Mouse (Mus musculus) forebrain, embryonic 10.5 days (tissue): ENCODE data around the gene Mybpc2. TPM values are rescaled to one million over a fixed set of nuclear protein-coding genes. Genes with fewer than 3 reads are reported as not detected.

Experiments
- DNase-seq: peaks from one replicate; pipeline ENCODE4 v3.0.0-alpha.2; 2017; ENCODE audit warnings: low spot score; ENCODE audit errors: extremely low spot score
- H3K27ac ChIP-seq: fragments of 300-500 bp; sonication (generic); 2 replicates; pipeline ENCODE4 v1.5.1; 2016; ENCODE audit warnings: mild to moderate bottlenecking
- H3K27me3 ChIP-seq: fragments of 300-500 bp; sonication (generic); 2 replicates; pipeline ENCODE4 v1.6.1; 2016; ENCODE audit warnings: mild to moderate bottlenecking; ENCODE audit not compliant: poor library complexity, severe bottlenecking
- H3K36me3 ChIP-seq: fragments of 300-500 bp; sonication (generic); replicated peaks from 2 replicates; pipeline ENCODE4 v1.6.1; 2016; ENCODE audit warnings: mild to moderate bottlenecking, moderate library complexity
- H3K4me1 ChIP-seq: fragments of 300-500 bp; sonication (generic); 2 replicates; pipeline ENCODE4 v1.6.1; 2016
- H3K4me3 ChIP-seq: fragments of 300-500 bp; sonication (generic); 2 replicates; pipeline ENCODE4 v1.5.1; 2016; ENCODE audit warnings: mild to moderate bottlenecking, moderate library complexity
- H3K9me3 ChIP-seq: fragments of 300-500 bp; sonication (generic); 2 replicates; pipeline ENCODE4 v1.6.1; 2016; ENCODE audit warnings: mild to moderate bottlenecking, moderate library complexity
- WGBS: fragments of 180-500 bp; shearing (Covaris S2); methylation state at CpG from one replicate; pipeline ENCODE4 v1.1.7; 2016; 5-methylcytosine and 5-hydroxymethylcytosine counted together
- polyA plus RNA-seq: library from polyadenylated mRNA; unstranded; fragments of >200 nt; fragmentation: Nextera tagmentation; extraction: Ambion mirVana; gene quantifications from 2 replicates; pipeline ENCODE4 v1.2.1, GENCODE M21; 2016

Mybpc2 gene
- polyA plus RNA-seq, 1 experiment from 2014 or later = 0.06 TPM

GRCm38 (mm10) chr7:44500046-44500445, 24.4 kb downstream of the Mybpc2 start:
- Histone ChIP-seq H3K36me3 (0 out of 2 replicates have a peak, but pooled peaks cover 4% of the 10 kb centered on the region), H3K27ac (no peak overlapping the region), H3K4me3 (no peak overlapping the region), H3K4me1 (peaks cover 20% of the 10 kb centered on the region), H3K27me3 (peaks cover 19% of the 10 kb centered on the region; the same call in 1 of the 2 replicates), H3K9me3 (no peaks in the 10 kb centered on the region)
- 63% methylated on average over 20 of the region's 20 CpGs for WGBS
- no peak for DNase-seq

GRCm38 (mm10) chr7:44498922-44499321, 25.5 kb downstream of the Mybpc2 start:
- Histone ChIP-seq H3K27me3 (peaks cover 19% of the 10 kb centered on the region; the same call in 1 of the 2 replicates), H3K27ac (no peak overlapping the region), H3K4me3 (no peak overlapping the region), H3K36me3 (peaks cover 13% of the 10 kb centered on the region), H3K9me3 (no peaks in the 10 kb centered on the region), H3K4me1 (peaks cover 26% of the 10 kb centered on the region)
- no peak for DNase-seq
- 74% methylated on average over 1 of the region's 1 CpGs for WGBS

- DNase-seq = no peak
- Histone ChIP-seq H3K4me1 (peaks cover 26% of the 10 kb centered on the region), H3K9me3 (no peaks in the 10 kb centered on the region), H3K36me3 (peaks cover 27% of the 10 kb centered on the region), H3K27me3 (peaks cover 19% of the 10 kb centered on the region; the same call in 1 of the 2 replicates), H3K4me3 (peak overlapping the region; percentile 76), H3K27ac (peak overlapping the region; percentile 98)
- WGBS = 85% methylated on average over 10 of the region's 10 CpGs
These were observed 26.9 kb downstream of the Mybpc2 start for GRCm38 (mm10) chr7:44497361-44498055.

- H3K4me1 ChIP-seq = peaks cover 26% of the 10 kb centered on the region
- H3K9me3 ChIP-seq = no peaks in the 10 kb centered on the region
- H3K27ac ChIP-seq = peak overlapping the region; percentile 98
- H3K27me3 ChIP-seq = peaks cover 19% of the 10 kb centered on the region; the same call in 1 of the 2 replicates
- peaks cover 35% of the 10 kb centered on the region for H3K36me3 ChIP-seq
- H3K4me3 ChIP-seq = peak overlapping the region; percentile 76
- under 1% methylated on average over 26 of the region's 26 CpGs for whole genome bisulfite sequencing
- no peak for DNase-seq
These were observed 27.7 kb downstream of the Mybpc2 start for GRCm38 (mm10) chr7:44496771-44497109.

GRCm38 (mm10) chr7:44495992-44496770, 28.3 kb downstream of the Mybpc2 start, which contains the start of the genes Emc10 and Fam71e1:
TSS of gene Emc10 (minus strand) at chr7:44496529.
TSS of gene Fam71e1 (plus strand) at chr7:44496581.
- Histone ChIP-seq H3K27ac (peak within 1 kb of the TSS; percentile 98), H3K27me3 (peaks cover 19% of the 10 kb centered on the region; the same call in 1 of the 2 replicates), H3K4me1 (peaks cover 26% of the 10 kb centered on the region), H3K4me3 (peak within 1 kb of the TSS; percentile 76), H3K9me3 (no peaks in the 10 kb centered on the region), H3K36me3 (peaks cover 40% of the 10 kb centered on the region)
- WGBS = under 1% methylated on average over 58 of the region's 58 CpGs
- peak; percentile 99 for DNase-seq

GRCm38 (mm10) chr7:44495086-44495485, 29.4 kb downstream of the Mybpc2 start:
- DNase-seq = no peak
- WGBS = 89% methylated on average over 7 of the region's 7 CpGs
- H3K27me3 ChIP-seq = peaks cover 12% of the 10 kb centered on the region; the same call in 1 of the 2 replicates
- peaks cover 26% of the 10 kb centered on the region for H3K4me1 ChIP-seq
- H3K9me3 ChIP-seq = no peaks in the 10 kb centered on the region
- peak overlapping the region; percentile 76 for H3K4me3 ChIP-seq
- peaks cover 51% of the 10 kb centered on the region for H3K36me3 ChIP-seq
- H3K27ac ChIP-seq = peak overlapping the region; percentile 98

GRCm38 (mm10) chr7:44494681-44495080, 29.8 kb downstream of the Mybpc2 start:
- no peak for DNase-seq
- peaks cover 26% of the 10 kb centered on the region for H3K4me1 ChIP-seq
- H3K27ac ChIP-seq = no peak overlapping the region
- H3K27me3 ChIP-seq = peaks cover 9% of the 10 kb centered on the region; the same call in 1 of the 2 replicates
- peaks cover 55% of the 10 kb centered on the region for H3K36me3 ChIP-seq
- H3K9me3 ChIP-seq = no peaks in the 10 kb centered on the region
- WGBS = 96% methylated on average over 12 of the region's 12 CpGs
- peak overlapping the region; percentile 76; the same call in 1 of the 2 replicates for H3K4me3 ChIP-seq

GRCm38 (mm10) chr7:44492166-44492826, 32.2 kb downstream of the Mybpc2 start:
- H3K27me3 ChIP-seq = no peaks in the 10 kb centered on the region
- DNase-seq = no peak
- H3K4me1 ChIP-seq = peaks cover 22% of the 10 kb centered on the region
- 92% methylated on average over 21 of the region's 21 CpGs for WGBS
- H3K27ac ChIP-seq = no peak overlapping the region
- peaks cover 66% of the 10 kb centered on the region for H3K36me3 ChIP-seq
- H3K9me3 ChIP-seq = no peaks in the 10 kb centered on the region
- H3K4me3 ChIP-seq = no peak overlapping the region

- no peak overlapping the region for H3K27ac ChIP-seq
- H3K9me3 ChIP-seq = no peaks in the 10 kb centered on the region
- no peak overlapping the region for H3K4me3 ChIP-seq
- peaks cover 24% of the 10 kb centered on the region for H3K4me1 ChIP-seq
- H3K27me3 ChIP-seq = no peaks in the 10 kb centered on the region
- no peak for DNase-seq
- WGBS = 96% methylated on average over 5 of the region's 5 CpGs
- H3K36me3 ChIP-seq = peaks cover 66% of the 10 kb centered on the region
These were observed 33.1 kb downstream of the Mybpc2 start for GRCm38 (mm10) chr7:44491391-44491790.

GRCm38 (mm10) chr7:44490281-44490680, 34.2 kb downstream of the Mybpc2 start:
- Histone ChIP-seq H3K4me1 (peaks cover 18% of the 10 kb centered on the region), H3K27me3 (no peaks in the 10 kb centered on the region), H3K36me3 (peaks cover 66% of the 10 kb centered on the region), H3K4me3 (no peak overlapping the region), H3K9me3 (no peaks in the 10 kb centered on the region), H3K27ac (no peak overlapping the region)
- DNase-seq = no peak
- 95% methylated on average over 4 of the region's 4 CpGs for WGBS

- H3K4me3 ChIP-seq = no peak overlapping the region
- no peaks in the 10 kb centered on the region for H3K27me3 ChIP-seq
- H3K36me3 ChIP-seq = peaks cover 53% of the 10 kb centered on the region
- no peak overlapping the region for H3K27ac ChIP-seq
- 93% methylated on average over 8 of the region's 8 CpGs for WGBS
- H3K4me1 ChIP-seq = peaks cover 10% of the 10 kb centered on the region
- H3K9me3 ChIP-seq = no peaks in the 10 kb centered on the region
- DNase-seq = no peak
These were observed 35.9 kb downstream of the Mybpc2 start for GRCm38 (mm10) chr7:44488545-44488944.

- H3K27me3 ChIP-seq = 0 out of 2 replicates have a peak, but pooled peaks cover 3% of the 10 kb centered on the region
- DNase-seq = no peak
- WGBS = 92% methylated on average over 7 of the region's 7 CpGs
- peaks cover 10% of the 10 kb centered on the region for H3K4me1 ChIP-seq
- H3K4me3 ChIP-seq = no peak overlapping the region
- peaks cover 47% of the 10 kb centered on the region for H3K36me3 ChIP-seq
- H3K27ac ChIP-seq = no peak overlapping the region
- no peaks in the 10 kb centered on the region for H3K9me3 ChIP-seq
These were observed 36.5 kb downstream of the Mybpc2 start for GRCm38 (mm10) chr7:44487936-44488335.
